Mouse (Mus musculus) lung, postnatal 0 days (tissue): Measurements from ENCODE around the gene Neurod1.

Experiments used
- CTCF ChIP-seq: IDR thresholded peaks from 2 replicates; pipeline ENCODE4 v1.5.1; 2016; ENCODE audit warnings: antibody characterized with exemption, mild to moderate bottlenecking
- EP300 ChIP-seq: IDR thresholded peaks from 2 replicates; pipeline ENCODE4 v1.6.1; 2016; ENCODE audit warnings: antibody characterized with exemption, mild to moderate bottlenecking, control low read depth

DNA sequence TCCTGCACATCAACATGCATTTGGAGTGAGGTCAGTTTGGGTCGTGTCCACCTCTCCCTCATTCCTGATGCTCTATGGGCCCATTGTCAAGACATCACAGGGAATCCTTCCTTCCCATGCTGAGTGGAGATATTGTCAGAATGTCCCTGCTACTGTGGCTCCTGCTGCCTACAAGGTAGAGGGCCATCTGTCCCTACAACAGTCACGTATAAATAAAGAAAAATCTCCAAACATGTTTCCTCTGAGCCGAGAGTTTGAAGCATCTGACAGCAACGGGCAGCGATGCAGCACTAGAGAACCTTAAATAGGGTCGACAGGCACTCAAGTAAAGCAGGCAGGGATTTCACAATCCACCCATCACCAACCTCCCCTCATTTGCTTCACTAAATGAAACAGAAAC lies 13.6 kb downstream of the Neurod1 start:
- TF ChIP-seq CTCF (no peak), EP300 (no peak)
